Mouse (Mus musculus): ENCODE measurements at regions not wholly inside any gene's neighbourhood (a gene's known extent, or its start where the extent isn't known, plus 50 kb on each side); places are given as distances from the start of the nearest gene placed in this dataset.
A peak's percentile ranks its signal among the peaks of the same experiment; 100 is the strongest.

- Histone ChIP-seq H3K4me3 (no peak overlapping the region), H3K27ac (no peak overlapping the region)
- no peak for DNase-seq (ENCODE audit: low spot score in 2 of 2)
- no peak for TF ChIP-seq CTCF (conservative IDR thresholded peaks at IDR 0.05)
These were observed 86.9 kb downstream of the Fam124b start for GRCm38 (mm10) chr1:80131354-80131753.

DNA sequence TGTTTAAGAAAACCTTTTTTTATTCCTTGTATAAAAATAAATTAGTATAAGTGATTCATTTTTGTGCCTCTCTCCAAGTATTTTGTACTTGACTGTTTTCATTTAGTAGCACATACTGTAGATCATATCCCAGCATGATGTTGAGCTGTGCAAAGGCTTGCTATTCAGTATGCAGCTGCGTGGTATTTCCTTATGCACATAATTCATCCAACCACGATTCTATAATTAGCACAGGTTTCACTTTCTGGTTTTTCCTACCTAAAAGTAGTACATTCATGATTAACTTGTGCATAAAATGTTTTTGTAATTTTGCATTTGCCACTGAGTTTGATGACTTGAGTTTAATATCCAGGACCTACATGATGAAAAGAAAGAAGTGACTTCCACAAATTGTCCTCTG, 94.3 kb downstream of the Fam124b start:
- H3K4me3 ChIP-seq = no peak overlapping the region
- H3K27ac ChIP-seq = no peak overlapping the region
- no peak for TF ChIP-seq CTCF (conservative IDR thresholded peaks at IDR 0.05)
- DNase-seq (ENCODE audit: low spot score in 2 of 2) = no peak

DNA sequence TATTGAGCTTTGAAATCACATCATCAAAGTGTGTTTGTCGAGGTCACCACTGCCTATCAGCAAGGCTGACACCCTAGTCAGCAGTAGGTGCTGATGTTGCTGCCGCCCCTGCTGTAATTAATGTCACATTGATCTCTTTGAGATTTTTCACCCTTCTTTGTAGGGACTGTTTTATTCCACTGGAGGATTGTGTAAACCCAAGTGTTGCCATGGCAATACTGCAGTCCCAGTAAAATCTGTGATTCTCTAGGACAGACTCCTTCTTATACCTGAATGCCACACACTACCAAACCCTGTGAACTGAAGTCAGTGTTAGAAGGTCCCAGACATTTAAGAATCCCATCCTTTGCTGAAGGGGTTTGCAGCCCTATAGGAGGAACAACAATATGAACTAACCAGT, 102.4 kb downstream of the Fam124b start:
- TF ChIP-seq CTCF (conservative IDR thresholded peaks at IDR 0.05) = no peak
- no peak for DNase-seq (ENCODE audit: low spot score in 2 of 2)
- H3K4me3 ChIP-seq = no peak overlapping the region
- no peak overlapping the region for H3K27ac ChIP-seq

GRCm38 (mm10) chr1:80107747-80108476, 110.4 kb downstream of the Fam124b start:
- no peak overlapping the region for H3K27ac ChIP-seq
- no peak overlapping the region for H3K4me3 ChIP-seq
- TF ChIP-seq CTCF (conservative IDR thresholded peaks at IDR 0.05) = no peak
- DNase-seq (ENCODE audit: low spot score in 2 of 2) = no peak

- DNase-seq (ENCODE audit: low spot score in 2 of 2) = peak; percentile 45 to 71
These were observed 112.0 kb downstream of the Fam124b start for GRCm38 (mm10) chr1:80106269-80106668.

DNA sequence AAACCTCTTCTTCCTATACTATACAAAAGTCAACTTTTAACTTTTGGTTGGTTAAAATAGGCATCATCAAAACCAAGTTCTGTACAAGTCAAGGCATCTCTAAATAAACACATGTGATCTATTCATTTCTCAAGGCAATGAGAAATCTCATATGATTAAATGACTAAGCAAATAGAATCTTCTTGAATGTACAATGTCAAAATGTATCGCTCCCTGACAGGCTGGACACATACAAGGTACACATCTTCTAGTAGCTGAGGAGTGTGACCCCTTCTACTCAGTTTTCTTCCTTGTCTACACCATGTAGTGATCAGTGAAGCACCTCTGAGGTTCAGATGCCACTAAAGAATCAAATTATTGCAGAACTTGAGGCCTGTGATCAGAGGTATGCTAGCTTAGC, 120.0 kb downstream of the Fam124b start:
- TF ChIP-seq CTCF (conservative IDR thresholded peaks at IDR 0.05) = no peak
- Histone ChIP-seq H3K27ac (no peak overlapping the region), H3K4me3 (no peak overlapping the region)
- DNase-seq (ENCODE audit: low spot score in 2 of 2) = no peak

More at GRCm38 (mm10) chr1:80106269-80106668, 112.0 kb downstream of the Fam124b start:
- TF ChIP-seq CTCF (conservative IDR thresholded peaks at IDR 0.05) = peak; percentile 83
- Histone ChIP-seq H3K27ac (no peak overlapping the region), H3K4me3 (no peak overlapping the region)

- no peak for TF ChIP-seq CTCF (conservative IDR thresholded peaks at IDR 0.05)
- no peak for DNase-seq (ENCODE audit: low spot score in 2 of 2)
- Histone ChIP-seq H3K27ac (no peak overlapping the region), H3K4me3 (no peak overlapping the region)
These were observed 126.5 kb downstream of the Fam124b start for GRCm38 (mm10) chr1:80091800-80092199.

DNA sequence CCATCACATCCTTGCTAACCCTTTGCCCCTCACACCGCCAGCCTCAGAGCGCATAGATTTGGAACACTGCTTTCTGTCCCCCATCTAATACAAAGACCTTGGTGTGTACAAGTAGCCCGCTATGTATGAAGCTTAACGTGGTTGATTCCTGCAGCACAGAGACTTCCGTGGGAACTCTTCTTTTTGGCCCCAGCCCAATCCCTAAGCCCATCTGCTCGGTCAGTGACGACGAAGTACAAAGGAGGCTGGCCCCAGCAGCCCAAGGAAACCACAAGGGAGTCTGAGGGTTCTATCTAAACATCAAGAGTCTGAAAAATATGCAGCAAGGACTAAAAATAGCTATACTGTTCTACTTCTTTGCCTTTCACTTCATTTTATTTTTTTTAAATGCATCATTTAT, 126.9 kb downstream of the Fam124b start:
- H3K4me3 ChIP-seq = no peak overlapping the region
- H3K27ac ChIP-seq = 0 out of 2 replicates have a peak overlapping the region, but pooled peaks have one; percentile 18
- no peak for TF ChIP-seq CTCF (conservative IDR thresholded peaks at IDR 0.05)
- DNase-seq (ENCODE audit: low spot score in 2 of 2) = no peak

GRCm38 (mm10) chr1:80088651-80089050, 129.6 kb downstream of the Fam124b start:
- H3K4me3 ChIP-seq = no peak overlapping the region
- TF ChIP-seq CTCF (conservative IDR thresholded peaks at IDR 0.05) = no peak
- no peak overlapping the region for H3K27ac ChIP-seq
- DNase-seq (ENCODE audit: low spot score in 2 of 2) = no peak

- no peak for TF ChIP-seq CTCF (conservative IDR thresholded peaks at IDR 0.05)
- Histone ChIP-seq H3K4me3 (no peak overlapping the region), H3K27ac (no peak overlapping the region)
- no peak for DNase-seq (ENCODE audit: low spot score in 2 of 2)
These were observed 141.9 kb downstream of the Fam124b start for GRCm38 (mm10) chr1:80076357-80076756.

- no peak for DNase-seq (ENCODE audit: low spot score in 2 of 2)
- H3K27ac ChIP-seq = peak overlapping the region; percentile 10; the same call in 1 of the 2 replicates
- no peak overlapping the region for H3K4me3 ChIP-seq
- TF ChIP-seq CTCF (conservative IDR thresholded peaks at IDR 0.05) = no peak
These were observed 143.9 kb downstream of the Fam124b start for GRCm38 (mm10) chr1:80074376-80074775.

GRCm38 (mm10) chr1:80073950-80074349, 144.3 kb downstream of the Fam124b start:
- no peak for TF ChIP-seq CTCF (conservative IDR thresholded peaks at IDR 0.05)
- H3K4me3 ChIP-seq = no peak overlapping the region
- peak; percentile 22 to 41 for DNase-seq (ENCODE audit: low spot score in 2 of 2)
- peak overlapping the region; percentile 10; the same call in 1 of the 2 replicates for H3K27ac ChIP-seq

DNA sequence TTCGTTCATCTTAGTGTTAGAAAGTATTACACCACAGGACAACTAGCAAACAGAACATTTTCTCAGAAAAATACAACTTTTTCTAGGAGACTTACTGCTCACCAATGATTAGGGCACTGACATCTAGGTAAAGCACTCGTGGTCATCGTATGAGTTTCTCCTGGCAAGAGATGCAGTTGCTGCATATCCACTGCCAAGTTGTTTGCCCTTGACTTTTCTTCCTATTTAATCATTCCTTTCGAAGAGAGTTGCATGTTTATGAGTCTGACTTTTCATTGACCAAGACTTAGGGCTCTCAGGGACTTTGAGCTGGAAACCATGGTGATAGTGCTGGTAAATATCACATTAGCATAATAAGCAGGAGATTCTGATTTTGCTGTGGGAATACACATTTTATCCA, 149.1 kb downstream of the Fam124b start:
- Histone ChIP-seq H3K4me3 (no peak overlapping the region), H3K27ac (no peak overlapping the region)
- DNase-seq (ENCODE audit: low spot score in 2 of 2) = no peak
- TF ChIP-seq CTCF (conservative IDR thresholded peaks at IDR 0.05) = no peak

DNA sequence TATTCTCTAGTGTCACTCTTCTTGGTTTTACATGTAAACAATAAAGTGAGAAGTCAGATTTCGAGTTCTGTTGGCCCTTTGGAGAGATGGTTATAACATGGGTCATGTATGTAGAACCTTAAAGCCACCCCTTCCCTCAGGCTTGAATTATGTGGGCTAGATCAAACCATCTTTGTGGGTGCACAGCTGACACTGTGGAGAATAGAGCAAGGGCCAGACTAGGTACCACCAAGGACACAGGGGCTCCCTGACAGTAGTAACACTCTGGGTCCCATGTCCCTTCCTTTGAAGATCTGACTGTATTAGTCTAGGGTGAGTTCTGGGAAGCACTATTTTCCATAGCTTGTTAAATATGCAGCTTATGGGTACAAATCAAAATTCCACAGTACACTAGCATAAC, 156.2 kb downstream of the Fam124b start:
- Histone ChIP-seq H3K4me3 (no peak overlapping the region), H3K27ac (no peak overlapping the region)
- DNase-seq (ENCODE audit: low spot score in 2 of 2) = no peak
- TF ChIP-seq CTCF (conservative IDR thresholded peaks at IDR 0.05) = no peak

Measured in layer of hippocampus, adult 2 months (tissue).